Mouse (Mus musculus) right cerebral cortex, postnatal 14 days (tissue): ENCODE results near the gene Pnrc1.
A peak's percentile ranks its signal among the peaks of the same experiment; 100 is the strongest.

Experiments used
- DNase-seq: peaks from one replicate; pipeline ENCODE4 v3.0.0; 2022

Gene Pnrc1

GRCm38 (mm10) chr4:33208881-33209841 is 80.8 kb downstream of the Pnrc1 start, which contains the start of gene Srsf12:
Srsf12 (plus strand) TSS chr4:33208991.
- peak; percentile 51 for DNase-seq

DNA sequence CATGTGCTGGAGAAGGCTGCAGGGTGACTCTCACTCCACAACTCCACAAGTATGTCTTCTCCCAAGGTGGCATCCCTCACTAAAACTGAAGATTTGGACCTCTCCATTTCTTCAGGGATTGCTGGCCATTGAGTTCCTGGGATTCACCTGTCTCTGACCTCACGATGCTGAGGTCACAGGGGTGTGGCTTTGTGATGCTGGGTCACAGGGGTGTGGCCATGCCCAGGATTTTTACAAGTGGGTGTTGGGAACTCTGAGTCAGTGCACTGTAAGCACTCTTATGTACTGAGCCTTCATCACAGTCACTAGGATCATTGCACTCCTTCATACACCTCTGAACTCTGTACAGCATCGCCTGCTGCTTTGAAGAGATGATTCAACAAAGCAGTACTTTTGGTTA is 82.4 kb downstream of the Pnrc1 start:
- DNase-seq, result no peak

DNA sequence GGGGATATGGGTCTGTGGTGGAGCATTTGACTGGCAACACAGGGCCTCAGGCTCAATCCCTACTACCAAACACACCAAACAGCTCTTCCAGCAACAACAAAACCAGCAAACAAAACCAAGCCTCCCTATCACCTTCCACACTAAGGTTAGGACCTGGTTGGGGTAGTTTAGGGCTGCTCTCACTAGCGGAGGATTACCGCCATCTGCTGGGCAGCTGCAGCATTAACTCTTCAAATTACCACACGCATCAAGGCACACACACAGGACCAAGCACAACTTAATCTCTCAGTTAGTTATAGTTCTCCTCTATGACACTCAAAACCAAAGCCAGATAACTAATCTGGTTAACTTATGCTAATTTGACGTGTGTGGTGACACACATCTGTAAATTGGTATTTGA is 85.3 kb downstream of the Pnrc1 start:
- DNase-seq, result peak; percentile 48

DNA sequence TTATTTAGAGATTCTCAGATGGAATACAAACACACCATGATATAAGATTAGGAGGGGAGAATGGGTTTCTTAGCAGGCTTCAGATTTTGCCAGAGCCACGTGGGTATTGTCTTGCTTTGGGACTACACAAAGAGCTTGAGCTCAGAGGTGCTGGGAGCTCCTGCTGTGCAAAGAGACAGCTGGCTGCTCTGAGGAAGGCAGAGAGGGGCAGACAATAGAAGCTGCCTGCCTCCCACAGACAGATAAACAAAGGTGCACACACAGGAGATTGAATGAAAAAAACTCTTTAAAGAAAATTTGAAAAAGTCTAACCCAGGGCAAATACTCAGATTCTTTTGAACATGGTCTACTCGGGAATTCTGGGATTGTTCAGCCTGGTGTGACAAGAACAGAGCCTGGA is 91.8 kb downstream of the Pnrc1 start:
- DNase-seq, result no peak
